Mouse (Mus musculus): ENCODE data around the gene Prkca. TPM values are rescaled to one million over a fixed set of nuclear protein-coding genes. Genes with fewer than 3 reads are reported as not detected.

Prkca gene
- polyA plus RNA-seq, 1 experiment from 2014 or later: 5.4 TPM

GRCm38 (mm10) chr11:107957566-107958350 is 386.0 kb downstream of the Prkca start:
- Histone ChIP-seq H3K9ac (replicated peaks) (no peak overlapping the region), H3K4me3 (no peak overlapping the region), H3K27ac (replicated peaks) (no peak overlapping the region), H3K27me3 (no peaks in the 10 kb centered on the region), H3K36me3 (no peaks in the 10 kb centered on the region), H3K9me3 (no peaks in the 10 kb centered on the region), H3K4me2 (replicated peaks) (no peak overlapping the region), H3K4me1 (no peaks in the 10 kb centered on the region)
- WGBS: 85% methylated on average over 13 of the region's 13 CpGs
- ATAC-seq (ENCODE audit: low FRiP score, low read depth): no peak

- Histone ChIP-seq H3K36me3 (no peaks in the 10 kb centered on the region), H3K9me3 (no peaks in the 10 kb centered on the region), H3K27me3 (no peaks in the 10 kb centered on the region), H3K4me3 (no peak overlapping the region), H3K9ac (replicated peaks) (no peak overlapping the region), H3K4me2 (replicated peaks) (no peak overlapping the region), H3K27ac (replicated peaks) (no peak overlapping the region), H3K4me1 (no peaks in the 10 kb centered on the region)
- no peak for ATAC-seq (ENCODE audit: low FRiP score, low read depth)
- 90% methylated on average over 10 of the region's 10 CpGs for WGBS
Measured at GRCm38 (mm10) chr11:107955191-107956062, 388.3 kb downstream of the Prkca start.

GRCm38 (mm10) chr11:107951431-107951830 is 392.3 kb downstream of the Prkca start:
- Histone ChIP-seq H3K9me3 (no peaks in the 10 kb centered on the region), H3K27ac (replicated peaks) (no peak overlapping the region), H3K27me3 (no peaks in the 10 kb centered on the region), H3K4me3 (no peak overlapping the region), H3K4me2 (replicated peaks) (no peak overlapping the region), H3K4me1 (no peaks in the 10 kb centered on the region), H3K9ac (replicated peaks) (no peak overlapping the region), H3K36me3 (no peaks in the 10 kb centered on the region)
- WGBS: 92% methylated on average over 11 of the region's 11 CpGs
- ATAC-seq (ENCODE audit: low FRiP score, low read depth): no peak

DNA sequence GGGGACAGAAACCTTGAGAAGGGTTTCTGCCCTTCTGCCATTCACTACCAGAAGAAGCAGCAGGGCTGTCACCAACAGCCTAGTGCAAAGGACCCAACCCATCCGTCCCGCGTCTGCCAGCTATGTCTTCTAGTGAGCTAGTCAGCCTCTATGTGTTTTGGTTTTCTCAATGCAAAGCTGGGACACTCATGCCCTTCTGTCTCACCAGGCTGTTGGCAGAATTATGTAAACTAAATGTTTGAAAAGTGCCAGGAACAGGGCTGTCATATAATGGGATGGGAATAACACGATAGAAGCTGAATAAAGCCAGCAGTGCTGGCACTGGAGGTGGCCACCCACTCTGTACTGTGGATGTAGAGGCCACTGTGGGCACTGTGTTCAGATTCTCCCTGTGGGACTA is 393.1 kb downstream of the Prkca start:
- no peaks in the 10 kb centered on the region for H3K9me3 ChIP-seq
- no peak overlapping the region for H3K9ac ChIP-seq (replicated peaks)
- WGBS: 94% methylated on average over 4 of the region's 4 CpGs
- no peak for ATAC-seq (ENCODE audit: low FRiP score, low read depth)
- no peak overlapping the region for H3K4me3 ChIP-seq
- H3K36me3 ChIP-seq: no peaks in the 10 kb centered on the region
- no peak overlapping the region for H3K27ac ChIP-seq (replicated peaks)
- no peaks in the 10 kb centered on the region for H3K4me1 ChIP-seq
- no peaks in the 10 kb centered on the region for H3K27me3 ChIP-seq
- no peak overlapping the region for H3K4me2 ChIP-seq (replicated peaks)

- Histone ChIP-seq H3K4me3 (no peak overlapping the region), H3K4me2 (replicated peaks) (no peak overlapping the region), H3K27me3 (no peaks in the 10 kb centered on the region), H3K9ac (replicated peaks) (no peak overlapping the region), H3K9me3 (no peaks in the 10 kb centered on the region), H3K36me3 (no peaks in the 10 kb centered on the region), H3K4me1 (no peaks in the 10 kb centered on the region), H3K27ac (replicated peaks) (no peak overlapping the region)
- 80% methylated on average over 9 of the region's 9 CpGs for WGBS
- ATAC-seq (ENCODE audit: low FRiP score, low read depth): no peak
Measured at GRCm38 (mm10) chr11:107950211-107950610, 393.5 kb downstream of the Prkca start.

DNA sequence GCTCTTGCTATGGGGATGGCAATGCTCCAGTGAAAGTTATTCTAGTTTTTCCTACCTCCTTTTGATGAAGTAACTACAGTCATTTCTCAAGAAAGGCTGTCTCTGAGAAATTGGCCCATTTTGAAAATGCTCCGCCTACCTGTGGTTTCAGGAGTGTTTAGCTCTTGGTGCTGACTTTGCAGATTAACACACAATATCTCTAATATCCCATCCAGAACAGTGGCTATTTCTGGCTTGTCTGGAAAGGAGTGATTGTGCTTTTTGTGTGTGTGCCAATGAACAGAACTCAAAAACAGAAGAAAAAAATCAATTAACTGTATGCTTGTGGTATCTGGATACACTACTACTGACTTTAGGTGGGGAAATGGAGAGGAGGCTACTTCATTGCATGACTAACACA is 395.8 kb downstream of the Prkca start:
- no peak for ATAC-seq (ENCODE audit: low FRiP score, low read depth)
- Histone ChIP-seq H3K9ac (replicated peaks) (no peak overlapping the region), H3K4me1 (no peaks in the 10 kb centered on the region), H3K27me3 (no peaks in the 10 kb centered on the region), H3K27ac (replicated peaks) (no peak overlapping the region), H3K9me3 (no peaks in the 10 kb centered on the region), H3K36me3 (no peaks in the 10 kb centered on the region), H3K4me3 (no peak overlapping the region), H3K4me2 (replicated peaks) (no peak overlapping the region)
- 98% methylated on average over 1 of the region's 1 CpGs for WGBS

DNA sequence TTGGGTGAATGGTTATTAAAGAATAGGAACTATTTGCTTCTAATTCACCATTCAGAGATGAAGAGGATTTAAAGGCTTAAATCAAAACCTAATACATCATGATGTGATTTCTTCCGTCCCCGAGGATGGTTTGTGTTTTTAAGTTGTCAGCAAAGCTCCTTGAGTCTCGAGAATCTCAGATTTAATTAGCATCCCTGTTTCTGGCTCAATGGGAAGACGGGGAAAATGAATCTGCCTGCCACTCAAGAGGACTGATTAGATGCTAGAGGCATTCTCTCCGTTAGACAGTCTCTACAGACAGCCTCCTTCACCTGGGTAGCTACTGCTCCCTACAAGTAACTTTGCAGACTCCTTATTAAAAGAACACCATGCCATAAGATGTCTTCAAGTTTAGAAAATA is 396.9 kb downstream of the Prkca start:
- H3K27ac ChIP-seq (replicated peaks): no peak overlapping the region
- no peak for ATAC-seq (ENCODE audit: low FRiP score, low read depth)
- no peak overlapping the region for H3K4me2 ChIP-seq (replicated peaks)
- WGBS: 30% methylated on average over 5 of the region's 5 CpGs
- H3K4me1 ChIP-seq: no peaks in the 10 kb centered on the region
- no peaks in the 10 kb centered on the region for H3K27me3 ChIP-seq
- no peaks in the 10 kb centered on the region for H3K9me3 ChIP-seq
- no peak overlapping the region for H3K9ac ChIP-seq (replicated peaks)
- no peak overlapping the region for H3K4me3 ChIP-seq
- H3K36me3 ChIP-seq: no peaks in the 10 kb centered on the region

- H3K27me3 ChIP-seq: no peaks in the 10 kb centered on the region
- ATAC-seq (ENCODE audit: low FRiP score, low read depth): no peak
- 93% methylated on average over 2 of the region's 2 CpGs for WGBS
- no peak overlapping the region for H3K9ac ChIP-seq (replicated peaks)
- no peaks in the 10 kb centered on the region for H3K36me3 ChIP-seq
- no peak overlapping the region for H3K27ac ChIP-seq (replicated peaks)
- H3K9me3 ChIP-seq: peaks cover 4% of the 10 kb centered on the region; the same call in 1 of the 2 replicates
- H3K4me1 ChIP-seq: no peaks in the 10 kb centered on the region
- H3K4me3 ChIP-seq: no peak overlapping the region
- H3K4me2 ChIP-seq (replicated peaks): no peak overlapping the region
Measured at GRCm38 (mm10) chr11:107936929-107937328, 406.8 kb downstream of the Prkca start.

DNA sequence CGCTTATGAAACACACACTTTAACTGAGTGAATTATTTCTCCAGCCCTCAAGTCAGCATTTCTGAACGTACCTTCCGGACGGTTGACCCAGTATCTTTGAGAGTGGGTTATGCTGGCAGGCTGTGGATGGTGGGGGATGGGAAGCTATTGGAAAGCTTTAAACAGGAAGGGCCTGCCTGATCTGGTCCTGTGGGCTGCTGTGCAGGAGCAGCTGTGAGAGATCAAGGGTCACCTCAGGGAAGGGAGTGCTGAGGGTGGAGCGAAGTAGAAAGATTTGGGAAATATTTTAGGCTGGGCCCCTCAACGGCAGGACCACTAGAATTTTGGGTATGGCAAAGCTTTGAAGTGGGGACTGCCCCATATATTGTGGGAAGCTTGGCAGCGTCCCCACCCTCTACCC is 412.0 kb downstream of the Prkca start:
- H3K4me1 ChIP-seq: no peaks in the 10 kb centered on the region

DNA sequence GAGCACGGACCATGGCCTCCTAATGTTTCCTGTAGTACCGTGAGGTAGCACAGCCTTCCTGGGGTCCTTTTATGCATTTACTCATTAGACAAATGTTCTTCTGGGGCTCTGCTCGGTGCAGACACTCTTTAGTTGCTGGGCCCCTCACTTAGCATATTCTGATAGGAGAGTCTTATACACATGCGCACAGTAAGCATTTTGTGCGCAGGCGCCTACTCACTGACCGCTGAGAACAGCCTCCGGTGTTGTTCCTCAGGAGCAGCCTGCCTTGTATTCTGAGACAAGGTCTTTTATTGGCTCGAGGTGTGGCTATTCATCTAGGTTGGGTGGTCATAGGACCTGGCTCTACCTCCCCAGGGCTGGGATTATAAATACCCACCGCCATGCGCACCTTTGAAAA is 412.4 kb downstream of the Prkca start:
- Histone ChIP-seq H3K4me3 (no peak overlapping the region), H3K36me3 (no peaks in the 10 kb centered on the region), H3K9me3 (no peaks in the 10 kb centered on the region), H3K4me1 (no peaks in the 10 kb centered on the region), H3K27me3 (no peaks in the 10 kb centered on the region), H3K9ac (replicated peaks) (no peak overlapping the region), H3K4me2 (replicated peaks) (no peak overlapping the region), H3K27ac (replicated peaks) (no peak overlapping the region)
- ATAC-seq (ENCODE audit: low FRiP score, low read depth): no peak
- 93% methylated on average over 11 of the region's 11 CpGs for WGBS

More for the DNA sequence above, 412.0 kb downstream of the Prkca start:
- no peak overlapping the region for H3K27ac ChIP-seq (replicated peaks)
- no peak overlapping the region for H3K9ac ChIP-seq (replicated peaks)
- H3K9me3 ChIP-seq: no peaks in the 10 kb centered on the region
- H3K4me3 ChIP-seq: no peak overlapping the region
- H3K36me3 ChIP-seq: no peaks in the 10 kb centered on the region
- no peak for ATAC-seq (ENCODE audit: low FRiP score, low read depth)
- no peaks in the 10 kb centered on the region for H3K27me3 ChIP-seq
- 78% methylated on average over 7 of the region's 7 CpGs for WGBS
- no peak overlapping the region for H3K4me2 ChIP-seq (replicated peaks)

DNA sequence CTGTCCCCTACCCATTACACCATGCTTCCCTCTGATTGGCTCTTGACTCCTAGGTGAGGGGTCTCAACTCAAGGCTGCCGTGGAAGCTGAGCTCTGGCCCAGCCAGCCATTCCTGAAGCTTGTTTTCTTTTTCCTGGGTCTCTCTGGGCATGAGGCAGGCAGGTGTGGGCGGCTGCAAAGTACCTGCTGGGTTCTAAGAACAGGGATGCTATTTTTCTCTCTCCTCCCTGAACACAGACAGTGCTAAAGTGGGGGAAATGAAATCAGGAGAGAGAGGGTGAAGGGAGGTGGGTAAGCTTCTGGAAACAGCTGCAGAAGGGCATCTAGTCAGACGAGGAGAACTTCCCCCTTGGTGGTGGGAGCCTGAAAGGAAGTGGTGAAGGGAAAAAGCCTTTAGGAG is 414.0 kb downstream of the Prkca start:
- 61% methylated on average over 3 of the region's 3 CpGs for WGBS
- Histone ChIP-seq H3K9ac (replicated peaks) (no peak overlapping the region), H3K4me2 (replicated peaks) (no peak overlapping the region), H3K4me1 (no peaks in the 10 kb centered on the region), H3K4me3 (no peak overlapping the region), H3K9me3 (no peaks in the 10 kb centered on the region), H3K27me3 (no peaks in the 10 kb centered on the region), H3K36me3 (no peaks in the 10 kb centered on the region), H3K27ac (replicated peaks) (no peak overlapping the region)
- no peak for ATAC-seq (ENCODE audit: low FRiP score, low read depth)

GRCm38 (mm10) chr11:107919852-107920508 is 423.7 kb downstream of the Prkca start:
- no peaks in the 10 kb centered on the region for H3K36me3 ChIP-seq
- ATAC-seq (ENCODE audit: low FRiP score, low read depth): no peak
- H3K27ac ChIP-seq (replicated peaks): no peak overlapping the region
- 49% methylated on average over 16 of the region's 16 CpGs for WGBS
- H3K9ac ChIP-seq (replicated peaks): no peak overlapping the region
- peaks cover 30% of the 10 kb centered on the region for H3K27me3 ChIP-seq
- no peak overlapping the region for H3K4me3 ChIP-seq
- peaks cover 15% of the 10 kb centered on the region for H3K4me1 ChIP-seq
- no peak overlapping the region for H3K4me2 ChIP-seq (replicated peaks)
- H3K9me3 ChIP-seq: no peaks in the 10 kb centered on the region
